Mouse (Mus musculus) kidney, embryonic 14.5 days (tissue): Measurements from ENCODE around the gene Sel1l2. TPM values are rescaled to one million over a fixed set of nuclear protein-coding genes. Genes with fewer than 3 reads are reported as not detected.
"Not testable (repeated sequence)": the region's sequence is repeated elsewhere in the genome, so short reads cannot be mapped to it uniquely, and the experiment has no call there.

Experiments
- ATAC-seq: fragments of 200-750 bp; cut with Nextera tagmentation; 2 replicates; pipeline ENCODE4 v1.8.0; 2017; ENCODE audit warnings: moderate number of reproducible peaks, mild to moderate bottlenecking, moderate TSS enrichment, moderate library complexity; ENCODE audit not compliant: low FRiP score, low TSS enrichment
- H3K27ac ChIP-seq: fragments of 300-500 bp; sonication (generic); 2 replicates; pipeline ENCODE4 v1.5.1; 2014; ENCODE audit warnings: low read depth, mild to moderate bottlenecking, low read length, moderate library complexity, mixed read lengths
- H3K27me3 ChIP-seq: fragments of 300-500 bp; sonication (generic); 2 replicates; pipeline ENCODE4 v1.6.1; 2014; ENCODE audit warnings: mild to moderate bottlenecking, low read length; ENCODE audit not compliant: control insufficient read depth, insufficient read depth
- H3K36me3 ChIP-seq: fragments of 300-500 bp; sonication (generic); 2 replicates; pipeline ENCODE4 v1.6.1; 2014; ENCODE audit warnings: low read length, mixed read lengths; ENCODE audit not compliant: control insufficient read depth, insufficient read depth
- H3K4me1 ChIP-seq: fragments of 300-500 bp; sonication (generic); 2 replicates; pipeline ENCODE4 v1.6.1; 2014; ENCODE audit warnings: low read length, mixed read lengths; ENCODE audit not compliant: control insufficient read depth, insufficient read depth
- H3K4me2 ChIP-seq: fragments of 300-500 bp; sonication (generic); replicated peaks from 2 replicates; pipeline ENCODE4 v1.6.1; 2014; ENCODE audit warnings: low read depth, mild to moderate bottlenecking, low read length
- H3K4me3 ChIP-seq: fragments of 300-500 bp; sonication (generic); 2 replicates; pipeline ENCODE4 v1.5.1; 2014; ENCODE audit warnings: mild to moderate bottlenecking, low read length
- H3K9ac ChIP-seq: fragments of 300-500 bp; sonication (generic); 2 replicates; pipeline ENCODE4 v1.6.1; 2014; ENCODE audit warnings: low read depth, mild to moderate bottlenecking, low read length, moderate library complexity
- H3K9me3 ChIP-seq: fragments of 300-500 bp; sonication (generic); 2 replicates; pipeline ENCODE4 v1.6.1; 2016; ENCODE audit warnings: low read length; ENCODE audit not compliant: control insufficient read depth
- WGBS: fragments of 180-500 bp; shearing (Covaris S2); extraction: QIAGEN DNeasy Blood & Tissue Kit; methylation state at CpG from one replicate; pipeline ENCODE4 v1.1.7; 2014; 5-methylcytosine and 5-hydroxymethylcytosine counted together
- polyA plus RNA-seq: library from polyadenylated mRNA; unstranded; fragments of >200 nt; fragmentation: Nextera tagmentation; extraction: Ambion mirVana; gene quantifications from 2 replicates; pipeline ENCODE4 v1.2.1, GENCODE M21; 2014

Sel1l2 gene
- polyA plus RNA-seq, 1 experiment from 2014 or later = not detected

- not testable (repeated sequence) for H3K27ac ChIP-seq, H3K4me2 ChIP-seq, ATAC-seq, H3K9me3 ChIP-seq, H3K27me3 ChIP-seq, H3K4me3 ChIP-seq, H3K9ac ChIP-seq, H3K4me1 ChIP-seq
- 87% methylated on average over 3 of the region's 3 CpGs for WGBS
- H3K36me3 ChIP-seq = peaks cover 34% of the 10 kb centered on the region
Observed at GRCm38 (mm10) chr2:140185685-140186210, 203.8 kb downstream of the Sel1l2 start.

Other genes with a start within 250 kb of the Sel1l2 start
- gene Gm17374, start 237.7 kb downstream of the Sel1l2 start, polyA plus RNA-seq = not detected in 2 replicates
- gene Esf1, start 219.1 kb downstream of the Sel1l2 start, polyA plus RNA-seq = 36.3 and 41.0 TPM in 2 replicates
- 22.7 and 26.8 TPM in 2 replicates for gene Ndufaf5, start 219.1 kb downstream of the Sel1l2 start, polyA plus RNA-seq
- 22.2 and 32.5 TPM in 2 replicates for gene Macrod2, start 5.6 kb upstream of the Sel1l2 start, polyA plus RNA-seq